Mouse (Mus musculus) retina, adult 2 months (tissue): ENCODE measurements at regions not wholly inside any gene's neighbourhood (a gene's known extent, or its start where the extent isn't known, plus 50 kb on each side); places are given as distances from the start of the nearest gene placed in this dataset.

ENCODE experiments used
- DNase-seq: peaks from one replicate; pipeline ENCODE4 v3.0.0-alpha.2; 2012; ENCODE audit warnings: low read depth, low spot score

- no peak for DNase-seq
Measured at GRCm38 (mm10) chr5:85706598-85706997, 358.8 kb downstream of the Cenpc1 start.

- DNase-seq, result no peak
Measured at GRCm38 (mm10) chr5:85706084-85706483, 359.3 kb downstream of the Cenpc1 start.

- no peak for DNase-seq
Measured at GRCm38 (mm10) chr5:85677872-85678271, 387.5 kb downstream of the Cenpc1 start.

- no peak for DNase-seq
Measured at GRCm38 (mm10) chr5:85671121-85671520, 394.3 kb downstream of the Cenpc1 start.

GRCm38 (mm10) chr5:85661487-85661886 lies 403.9 kb downstream of the Cenpc1 start:
- no peak for DNase-seq

- DNase-seq, result no peak
Measured at GRCm38 (mm10) chr5:85621078-85621477, 444.3 kb downstream of the Cenpc1 start.

- DNase-seq, result no peak
Measured at GRCm38 (mm10) chr5:85614783-85615182, 450.6 kb downstream of the Cenpc1 start.

- DNase-seq, result no peak
Measured at GRCm38 (mm10) chr5:85612606-85613005, 452.8 kb downstream of the Cenpc1 start.

- DNase-seq, result no peak
Measured at GRCm38 (mm10) chr5:85609104-85609503, 456.3 kb downstream of the Cenpc1 start.

GRCm38 (mm10) chr5:85598164-85598563 lies 467.2 kb downstream of the Cenpc1 start:
- no peak for DNase-seq

GRCm38 (mm10) chr5:85595082-85595447 lies 470.3 kb downstream of the Cenpc1 start:
- no peak for DNase-seq

GRCm38 (mm10) chr5:85594413-85595081 lies 470.8 kb downstream of the Cenpc1 start:
- DNase-seq, result no peak

GRCm38 (mm10) chr5:85592236-85592635 lies 473.1 kb downstream of the Cenpc1 start:
- no peak for DNase-seq

- peak; percentile 3 for DNase-seq
Measured at GRCm38 (mm10) chr5:85586727-85587126, 478.7 kb downstream of the Cenpc1 start.

GRCm38 (mm10) chr5:85572531-85572930 lies 492.9 kb downstream of the Cenpc1 start:
- DNase-seq, result no peak

- no peak for DNase-seq
Measured at GRCm38 (mm10) chr5:85571967-85572366, 493.4 kb downstream of the Cenpc1 start.

GRCm38 (mm10) chr5:85571381-85571780 lies 494.0 kb downstream of the Cenpc1 start:
- no peak for DNase-seq

GRCm38 (mm10) chr5:85536329-85536728 lies 529.1 kb downstream of the Cenpc1 start:
- no peak for DNase-seq

- DNase-seq, result no peak
Measured at GRCm38 (mm10) chr5:85525385-85526194, 539.8 kb downstream of the Cenpc1 start.

GRCm38 (mm10) chr5:85505244-85505643 lies 560.1 kb downstream of the Cenpc1 start:
- DNase-seq, result no peak

GRCm38 (mm10) chr5:85497261-85497660 lies 568.1 kb downstream of the Cenpc1 start:
- DNase-seq, result no peak

GRCm38 (mm10) chr5:85485733-85486322 lies 579.6 kb downstream of the Cenpc1 start:
- DNase-seq, result no peak

GRCm38 (mm10) chr5:85485157-85485556 lies 580.2 kb downstream of the Cenpc1 start:
- no peak for DNase-seq
